Mouse (Mus musculus) myocyte (in vitro differentiated cells): ENCODE data around the gene Mab21l1. TPM values are rescaled to one million over a fixed set of nuclear protein-coding genes. Genes with fewer than 3 reads are reported as not detected.

ENCODE experiments used
- H3K27me3 ChIP-seq: one replicate; pipeline ENCODE4 v1.6.1; 2011; ENCODE audit not compliant: control insufficient read depth, insufficient read depth, insufficient read length
- H3K36me3 ChIP-seq: one replicate; pipeline ENCODE4 v1.6.1; 2011; ENCODE audit not compliant: control insufficient read depth, insufficient read depth
- H3K4me2 ChIP-seq: one replicate; pipeline ENCODE4 v1.6.1; 2011; ENCODE audit warnings: low read depth, control low read depth
- H3K4me3 ChIP-seq: one replicate; pipeline ENCODE4 v1.5.1; 2011; ENCODE audit warnings: mild to moderate bottlenecking, control low read depth, moderate library complexity
- H3K79me2 ChIP-seq: one replicate; pipeline ENCODE4 v1.6.1; 2011; ENCODE audit not compliant: control insufficient read depth, insufficient read depth
- H3ac ChIP-seq: one replicate; pipeline ENCODE4 v1.6.1; 2011; ENCODE audit not compliant: control insufficient read depth, insufficient read length
- CEBPB ChIP-seq: IDR thresholded peaks from 2 replicates; pipeline ENCODE4 v1.6.1; 2011; ENCODE audit warnings: mild to moderate bottlenecking, moderate library complexity; ENCODE audit not compliant: poor library complexity, insufficient read depth, severe bottlenecking
- E2F4 ChIP-seq: IDR thresholded peaks from one replicate; pipeline ENCODE4 v1.6.1; 2011; ENCODE audit warnings: mild to moderate bottlenecking, control low read depth, moderate library complexity; ENCODE audit not compliant: insufficient read depth
- MAX ChIP-seq: IDR thresholded peaks from one replicate; pipeline ENCODE4 v1.6.1; 2011; ENCODE audit warnings: low read depth, mild to moderate bottlenecking, control low read depth
- MYOD1 ChIP-seq, 3 experiments: IDR thresholded peaks; one replicate each; pipeline ENCODE4 v1.6.1; 2011; ENCODE audit warnings: control low read depth in 2 of 3, low read depth in 2 of 3, mild to moderate bottlenecking in 2 of 3, moderate library complexity in 1 of 3; ENCODE audit not compliant: insufficient read length in 2 of 3, control insufficient read depth in 1 of 3
- MYOG ChIP-seq, 3 experiments: IDR thresholded peaks; one replicate each; pipeline ENCODE4 v1.6.1; 2011; ENCODE audit warnings: control low read depth in 2 of 3, low read depth in 2 of 3, mild to moderate bottlenecking in 2 of 3; ENCODE audit not compliant: insufficient read length in 2 of 3, control insufficient read depth in 1 of 3, insufficient read depth in 1 of 3
- POLR2A ChIP-seq: IDR thresholded peaks from one replicate; pipeline ENCODE4 v1.6.1; 2011; ENCODE audit warnings: low read depth, mild to moderate bottlenecking, control low read depth, moderate library complexity; ENCODE audit not compliant: insufficient read length
- POLR2AphosphoS2 ChIP-seq: IDR thresholded peaks from one replicate; pipeline ENCODE4 v1.6.1; 2011; ENCODE audit warnings: low read depth, control low read depth; ENCODE audit not compliant: insufficient read length
- REST ChIP-seq: IDR thresholded peaks from one replicate; pipeline ENCODE4 v1.6.1; 2011; ENCODE audit warnings: mild to moderate bottlenecking, control low read depth, moderate library complexity; ENCODE audit not compliant: insufficient read depth, insufficient read length
- SRF ChIP-seq: IDR thresholded peaks from one replicate; pipeline ENCODE4 v1.6.1; 2011; ENCODE audit warnings: low read depth; ENCODE audit not compliant: control insufficient read depth, insufficient read length
- TCF12 ChIP-seq: IDR thresholded peaks from one replicate; pipeline ENCODE4 v1.6.1; 2011; ENCODE audit warnings: mild to moderate bottlenecking, control low read depth; ENCODE audit not compliant: poor library complexity, insufficient read depth, severe bottlenecking
- TCF3 ChIP-seq: IDR thresholded peaks from one replicate; pipeline ENCODE4 v1.6.1; 2011; ENCODE audit warnings: low read depth, control low read depth; ENCODE audit not compliant: insufficient read length
- USF1 ChIP-seq: IDR thresholded peaks from one replicate; pipeline ENCODE4 v1.6.1; 2011; ENCODE audit warnings: low read depth, mild to moderate bottlenecking, control low read depth, moderate library complexity
- polyA plus RNA-seq: library from polyadenylated mRNA; unstranded; fragments of >200 nt; fragmentation: generic; extraction: Trizol; gene quantifications from one replicate; pipeline ENCODE4 v1.2.1, GENCODE M21; 2012; ENCODE audit warnings: missing spikeins

Mab21l1 gene
- polyA plus RNA-seq, 1 experiment = 0.02 TPM

- H3K27me3 ChIP-seq = no peaks in the 10 kb centered on the region
- TF ChIP-seq POLR2A (no peak), MYOG (IDR thresholded peaks at IDR 0.05; ENCODE audit: control insufficient read depth in 1 of 3, insufficient read depth in 1 of 3, insufficient read length in 2 of 3, low read depth in 2 of 3) (no peak), SRF (no peak), MAX (no peak), MYOD1 (IDR thresholded peaks at IDR 0.05; ENCODE audit: control insufficient read depth in 1 of 3, insufficient read length in 2 of 3, low read depth in 2 of 3) (no peak), CEBPB (no peak), E2F4 (no peak), TCF12 (no peak), TCF3 (no peak), REST (no peak), USF1 (no peak), POLR2AphosphoS2 (no peak)
Measured at GRCm38 (mm10) chr3:55743885-55744284, 38.4 kb upstream of the Mab21l1 start.

GRCm38 (mm10) chr3:55750445-55751065 lies 31.8 kb upstream of the Mab21l1 start:
- no peak for TF ChIP-seq REST
- no peak overlapping the region for H3ac ChIP-seq
- no peaks in the 10 kb centered on the region for H3K27me3 ChIP-seq
- no peak overlapping the region for H3K4me3 ChIP-seq
- no peaks in the 10 kb centered on the region for H3K79me2 ChIP-seq
- no peaks in the 10 kb centered on the region for H3K36me3 ChIP-seq
- no peak overlapping the region for H3K4me2 ChIP-seq

More at GRCm38 (mm10) chr3:55743885-55744284, 38.4 kb upstream of the Mab21l1 start:
- Histone ChIP-seq H3K36me3 (no peaks in the 10 kb centered on the region), H3K79me2 (no peaks in the 10 kb centered on the region), H3ac (no peak overlapping the region), H3K4me2 (no peak overlapping the region), H3K4me3 (no peak overlapping the region)

GRCm38 (mm10) chr3:55751363-55751762 lies 30.9 kb upstream of the Mab21l1 start:
- Histone ChIP-seq H3K4me2 (no peak overlapping the region), H3ac (no peak overlapping the region), H3K4me3 (no peak overlapping the region), H3K79me2 (no peaks in the 10 kb centered on the region), H3K27me3 (no peaks in the 10 kb centered on the region), H3K36me3 (no peaks in the 10 kb centered on the region)
- TF ChIP-seq SRF (no peak), CEBPB (no peak), TCF12 (no peak), MYOD1 (IDR thresholded peaks at IDR 0.05; ENCODE audit: control insufficient read depth in 1 of 3, insufficient read length in 2 of 3, low read depth in 2 of 3) (no peak), E2F4 (no peak), MAX (no peak)

- no peak overlapping the region for H3ac ChIP-seq
- H3K79me2 ChIP-seq = no peaks in the 10 kb centered on the region
- no peaks in the 10 kb centered on the region for H3K27me3 ChIP-seq
- H3K4me2 ChIP-seq = no peak overlapping the region
- H3K36me3 ChIP-seq = no peaks in the 10 kb centered on the region
- TF ChIP-seq E2F4 = no peak
- no peak for TF ChIP-seq MYOD1 (IDR thresholded peaks at IDR 0.05; ENCODE audit: control insufficient read depth in 1 of 3, insufficient read length in 2 of 3, low read depth in 2 of 3)
- TF ChIP-seq USF1 = no peak
- no peak for TF ChIP-seq MYOG (IDR thresholded peaks at IDR 0.05; ENCODE audit: control insufficient read depth in 1 of 3, insufficient read depth in 1 of 3, insufficient read length in 2 of 3, low read depth in 2 of 3)
- TF ChIP-seq CEBPB = no peak
- no peak for TF ChIP-seq TCF12
- TF ChIP-seq SRF = no peak
- no peak for TF ChIP-seq POLR2AphosphoS2
- TF ChIP-seq TCF3 = no peak
- TF ChIP-seq REST = no peak
- TF ChIP-seq POLR2A = no peak
- TF ChIP-seq MAX = no peak
- H3K4me3 ChIP-seq = no peak overlapping the region
Measured at GRCm38 (mm10) chr3:55752558-55752957, 29.8 kb upstream of the Mab21l1 start.

- Histone ChIP-seq H3K4me3 (no peak overlapping the region), H3K27me3 (no peaks in the 10 kb centered on the region), H3K4me2 (no peak overlapping the region), H3K79me2 (no peaks in the 10 kb centered on the region), H3ac (no peak overlapping the region), H3K36me3 (no peaks in the 10 kb centered on the region)
- TF ChIP-seq MYOD1 (IDR thresholded peaks at IDR 0.05; ENCODE audit: control insufficient read depth in 1 of 3, insufficient read length in 2 of 3, low read depth in 2 of 3) (no peak), MYOG (IDR thresholded peaks at IDR 0.05; ENCODE audit: control insufficient read depth in 1 of 3, insufficient read depth in 1 of 3, insufficient read length in 2 of 3, low read depth in 2 of 3) (no peak), MAX (no peak), POLR2A (no peak), CEBPB (no peak), USF1 (no peak), TCF12 (no peak), REST (no peak), TCF3 (no peak), E2F4 (no peak), POLR2AphosphoS2 (no peak), SRF (no peak)
Measured at GRCm38 (mm10) chr3:55753872-55754271, 28.4 kb upstream of the Mab21l1 start.
